Mouse (Mus musculus): Measurements from ENCODE around the gene Hs6st3. TPM values are rescaled to one million over a fixed set of nuclear protein-coding genes. Genes with fewer than 3 reads are reported as not detected.

Hs6st3 gene
- polyA plus RNA-seq (2015; fragmentation: Nextera tagmentation; extraction: Ambion mirVana), result not detected in 2 replicates

GRCm38 (mm10) chr14:119137906-119138785, at the start of gene Hs6st3:
TSS of gene Hs6st3 (plus strand) at chr14:119138341.

DNA sequence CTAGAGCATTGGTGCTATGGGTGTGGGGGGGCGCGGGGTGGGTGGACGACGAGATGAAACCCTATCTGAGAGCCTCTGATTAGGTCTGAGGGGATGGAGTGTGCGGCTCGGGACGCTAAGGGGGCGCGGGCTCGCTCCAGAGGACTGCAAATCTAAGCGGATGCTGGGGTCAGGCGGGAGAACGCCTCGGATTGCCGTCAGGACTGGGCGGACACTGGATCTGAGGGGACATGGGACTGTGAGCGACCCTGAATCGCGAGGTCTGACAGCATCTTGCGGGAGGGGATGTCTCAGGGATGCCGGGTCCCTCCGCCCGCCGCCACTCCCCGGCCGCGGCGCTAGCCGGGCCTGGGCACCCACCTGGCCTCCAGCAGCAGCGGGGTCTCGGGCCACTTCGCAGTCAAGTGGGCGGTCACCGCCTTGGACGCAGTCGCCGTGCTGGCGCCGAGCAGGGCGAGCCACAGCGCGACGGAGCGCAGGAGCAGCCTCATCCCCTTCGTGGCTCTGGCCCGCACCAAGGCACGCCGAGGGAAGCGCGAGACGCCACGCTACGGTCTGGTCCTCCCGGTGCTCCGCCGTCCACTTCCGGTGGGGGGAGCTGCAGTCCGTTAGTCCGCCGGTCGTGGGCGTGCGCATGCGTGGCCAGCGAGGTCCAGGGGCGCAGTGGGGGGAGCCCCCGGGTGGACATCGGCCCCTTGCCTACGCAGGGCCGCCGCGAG, 39.1 kb upstream of the Hs6st3 start, which contains the start of gene Uggt2:
TSS of gene Uggt2 (minus strand) at position 580 of the 719 bp plus-strand sequence.

Other genes with a start within 250 kb of the Hs6st3 start
- gene Dzip1, start 212.9 kb upstream of the Hs6st3 start, polyA plus RNA-seq (2015; fragmentation: Nextera tagmentation; extraction: Ambion mirVana), result 2.4 and 2.7 TPM in 2 replicates
- 17.7 and 21.2 TPM in 2 replicates for gene Dnajc3, start 200.4 kb upstream of the Hs6st3 start, polyA plus RNA-seq (2015; fragmentation: Nextera tagmentation; extraction: Ambion mirVana)
- 7.1 and 7.7 TPM in 2 replicates for gene Uggt2, start 38.9 kb upstream of the Hs6st3 start, polyA plus RNA-seq (2015; fragmentation: Nextera tagmentation; extraction: Ambion mirVana)

Measured in skeletal muscle tissue, postnatal 0 days (tissue).